Mouse (Mus musculus): ENCODE data around the gene Map3k5.

The Map3k5 gene

GRCm38 (mm10) chr10:20104271-20104931 is 170.1 kb downstream of the Map3k5 start:
- DNase-seq (ENCODE audit: low read depth in 1 of 2, low spot score in 2 of 2): peak; percentile 57 to 82

DNA sequence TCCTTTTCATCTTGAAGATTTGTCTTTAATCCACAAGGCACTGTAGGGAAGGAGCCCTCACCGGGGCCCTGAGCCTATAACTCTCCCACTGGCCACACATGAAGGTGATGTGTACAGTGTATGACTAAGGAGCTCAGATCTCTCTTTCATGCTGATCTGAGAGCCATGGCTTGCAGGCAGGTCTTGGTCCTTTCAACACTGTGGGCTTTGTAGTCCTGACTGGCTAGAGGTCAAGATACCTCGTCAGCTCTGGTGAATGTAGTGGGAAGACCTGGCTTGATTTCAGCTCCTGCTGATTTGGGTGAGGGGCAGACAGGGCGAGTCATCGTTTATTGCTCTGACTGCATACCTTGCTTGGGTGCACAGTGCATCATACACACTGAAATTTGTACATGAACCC is 171.3 kb downstream of the Map3k5 start:
- DNase-seq (ENCODE audit: low read depth in 1 of 2, low spot score in 2 of 2): no peak

DNA sequence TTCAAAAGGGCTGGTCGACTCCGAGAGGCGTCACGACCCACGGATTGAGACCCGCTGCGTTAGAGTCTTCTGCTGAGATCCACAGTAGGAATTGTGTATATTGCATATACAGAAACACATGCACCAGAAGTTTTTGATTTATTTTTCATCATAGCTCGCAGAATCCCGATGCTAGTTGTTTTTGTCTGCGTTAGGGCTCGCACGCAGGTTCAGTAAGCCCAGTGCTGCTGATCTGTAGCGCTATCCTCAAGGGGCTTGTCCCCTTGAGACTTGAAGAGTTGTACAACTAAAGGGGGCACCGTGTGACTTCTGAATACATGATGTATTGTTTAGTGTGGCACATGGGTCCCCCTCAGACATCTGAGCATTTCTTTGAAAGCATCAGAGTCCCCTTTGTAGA is 172.8 kb downstream of the Map3k5 start:
- DNase-seq (ENCODE audit: low read depth in 1 of 2, low spot score in 2 of 2): no peak

DNA sequence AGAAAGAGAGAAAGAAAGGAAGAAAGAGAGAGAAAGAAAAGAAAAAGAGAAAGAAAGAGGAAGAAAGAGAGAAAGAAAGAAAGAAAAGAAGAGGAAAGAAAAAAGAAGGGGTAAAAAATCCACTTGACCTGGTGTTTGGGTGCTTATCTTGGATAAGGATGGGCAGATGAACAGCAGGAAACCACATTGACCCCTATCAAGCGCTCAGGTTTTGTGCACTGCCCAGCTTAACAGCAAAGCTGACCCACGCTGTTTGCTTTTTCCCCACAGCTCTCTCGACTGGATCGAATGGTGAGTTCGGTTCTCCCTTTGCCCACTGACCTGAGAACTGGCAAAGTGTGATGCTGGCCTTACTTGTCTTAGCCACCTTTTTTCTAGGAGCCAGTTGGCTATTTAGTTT is 177.2 kb downstream of the Map3k5 start:
- DNase-seq (ENCODE audit: low read depth in 1 of 2, low spot score in 2 of 2): no peak

DNA sequence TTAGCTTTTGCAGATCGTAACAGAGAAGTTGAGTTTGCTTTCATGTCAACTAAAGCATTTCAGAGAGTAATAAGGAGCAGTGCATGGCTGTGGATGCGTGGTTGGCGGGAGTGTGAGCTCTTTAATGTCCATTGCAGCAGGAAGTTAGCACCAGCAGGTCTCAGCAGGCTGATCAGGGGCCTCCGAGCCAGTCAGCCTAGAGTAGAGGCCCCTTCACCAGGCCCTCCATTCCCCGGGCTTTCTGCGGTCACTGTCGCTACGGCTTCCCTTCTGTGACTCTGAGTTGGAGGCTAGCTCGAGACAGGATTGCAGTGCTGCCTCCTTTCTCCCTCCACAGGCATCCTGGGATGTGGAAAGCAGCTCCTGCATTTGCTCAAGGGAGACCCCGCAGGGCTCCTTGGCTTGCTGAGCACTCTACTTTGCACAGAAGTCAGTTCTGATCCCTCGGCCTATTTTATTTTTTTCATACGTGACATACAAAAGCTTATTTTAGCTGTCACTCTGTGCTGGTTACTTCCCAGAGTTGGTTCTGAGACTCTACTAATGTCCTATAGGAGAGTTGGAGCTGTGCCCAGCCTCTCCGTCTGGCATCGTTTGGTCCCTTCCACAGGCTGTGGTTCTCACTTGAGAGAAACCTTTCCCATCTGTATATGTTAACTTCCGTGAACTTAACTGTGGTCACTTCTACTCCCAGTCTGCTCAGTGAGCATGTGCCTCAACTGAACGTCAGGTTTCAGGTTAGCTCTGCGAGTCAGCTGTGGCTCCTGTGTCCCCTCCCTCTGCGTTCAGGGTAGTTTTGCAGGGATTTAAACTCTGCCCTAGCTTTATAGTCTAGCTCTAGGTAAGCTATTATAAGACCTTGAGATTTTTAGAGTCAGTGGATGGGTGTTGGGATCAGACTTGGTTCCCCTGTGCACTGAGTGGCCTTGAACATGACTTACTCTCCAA is 178.0 kb downstream of the Map3k5 start:
- no peak for DNase-seq (ENCODE audit: low read depth in 1 of 2, low spot score in 2 of 2)

- DNase-seq (ENCODE audit: low read depth in 1 of 2, low spot score in 2 of 2): no peak
Observed at GRCm38 (mm10) chr10:20119504-20120425, 185.5 kb downstream of the Map3k5 start.

DNA sequence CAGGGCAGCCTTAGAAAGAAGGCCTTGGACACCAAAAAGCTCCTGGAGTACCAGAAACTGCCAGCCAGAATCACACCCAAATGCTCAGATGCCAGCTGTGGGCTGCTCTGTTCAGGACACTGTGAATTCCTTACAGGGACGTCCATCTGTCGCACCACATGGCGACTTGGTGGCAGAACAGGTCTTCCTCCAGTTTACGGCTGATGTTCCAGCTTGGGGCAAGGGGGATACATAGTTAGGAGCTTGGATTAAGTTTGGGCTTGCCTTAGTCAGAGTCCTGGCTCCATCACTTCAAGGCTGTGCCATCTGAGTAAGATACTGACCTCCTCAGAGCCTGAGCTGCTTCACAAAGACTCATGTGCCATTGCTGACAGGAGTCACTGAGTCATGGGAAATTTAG is 187.7 kb downstream of the Map3k5 start:
- no peak for DNase-seq (ENCODE audit: low read depth in 1 of 2, low spot score in 2 of 2)

- peak; percentile 31 to 34 for DNase-seq (ENCODE audit: low read depth in 1 of 2, low spot score in 2 of 2)
Observed at GRCm38 (mm10) chr10:20123401-20123800, 189.1 kb downstream of the Map3k5 start.

GRCm38 (mm10) chr10:20124576-20124975 is 190.3 kb downstream of the Map3k5 start:
- DNase-seq (ENCODE audit: low read depth in 1 of 2, low spot score in 2 of 2): no peak

DNA sequence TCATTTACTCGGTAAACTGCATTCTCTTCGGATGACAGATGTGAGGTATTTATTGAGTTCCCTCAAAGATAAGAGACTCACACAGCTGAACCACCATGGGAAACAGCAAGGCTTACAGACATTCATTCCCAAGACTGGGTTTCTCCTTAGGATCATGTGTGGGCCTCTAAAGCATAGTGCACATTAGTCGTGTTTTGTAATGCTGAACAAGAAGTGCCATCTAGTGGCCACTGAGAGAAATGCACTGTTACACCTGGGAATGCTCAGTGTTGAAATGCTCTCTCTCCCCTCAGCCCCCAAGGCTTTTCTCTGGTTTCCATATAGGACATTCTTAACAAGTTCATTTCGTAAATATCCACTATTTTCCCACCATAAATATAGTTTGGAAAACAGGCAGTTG is 191.0 kb downstream of the Map3k5 start:
- no peak for DNase-seq (ENCODE audit: low read depth in 1 of 2, low spot score in 2 of 2)

GRCm38 (mm10) chr10:20132933-20133652 is 198.8 kb downstream of the Map3k5 start:
- no peak for DNase-seq (ENCODE audit: low read depth in 1 of 2, low spot score in 2 of 2)

DNA sequence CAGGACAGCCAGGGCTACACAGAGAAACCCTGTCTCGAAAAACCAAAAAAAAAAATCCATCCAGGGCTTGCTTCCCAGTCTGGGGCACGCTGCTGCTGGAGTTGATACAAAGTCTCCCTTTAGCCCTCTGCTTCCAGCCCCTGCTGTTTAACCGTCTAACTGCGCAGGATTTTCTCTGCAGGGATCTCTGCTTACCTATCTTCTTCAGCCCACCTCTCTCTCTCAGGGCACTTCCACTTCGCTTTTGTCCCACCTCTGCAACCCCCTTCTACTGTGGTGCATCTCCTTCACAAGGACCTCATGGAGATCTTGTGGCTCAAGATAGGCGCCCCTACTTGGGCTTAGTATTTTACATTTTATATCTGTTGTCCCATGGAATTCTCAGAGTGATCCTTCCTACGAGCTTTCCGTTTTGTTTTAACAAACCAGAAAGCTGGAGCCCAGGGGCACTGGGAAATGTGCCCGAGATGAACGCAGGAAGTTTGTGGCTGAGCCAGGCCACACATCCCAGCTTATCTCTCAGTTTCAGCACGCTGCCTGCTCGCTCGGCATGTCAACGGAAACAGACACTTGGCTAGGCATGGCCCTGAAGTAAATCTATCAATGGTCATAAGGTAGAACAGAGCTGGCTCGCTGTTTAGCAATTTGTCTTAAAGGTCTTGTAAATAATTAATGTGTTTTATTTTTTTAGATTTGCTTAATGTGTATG is 201.2 kb downstream of the Map3k5 start:
- no peak for DNase-seq (ENCODE audit: low read depth in 1 of 2, low spot score in 2 of 2)

DNA sequence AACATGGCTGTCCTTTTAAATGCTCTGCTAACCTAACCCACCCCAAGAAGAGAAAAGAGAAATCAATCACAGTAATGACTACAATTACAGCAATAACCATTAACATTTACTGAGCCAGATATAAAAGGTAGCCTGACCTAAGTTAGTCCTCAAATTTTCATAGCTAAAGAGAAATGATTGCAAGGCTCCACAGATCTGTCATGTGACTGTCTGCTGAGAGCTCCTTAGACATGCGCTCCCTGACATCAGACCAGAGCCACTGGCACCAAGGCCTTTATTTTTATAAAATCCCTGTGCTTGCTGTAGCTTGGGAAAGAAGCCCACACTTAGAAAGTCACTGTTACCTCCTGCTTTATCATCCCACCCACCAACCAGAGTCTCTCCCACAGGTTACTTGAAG is 202.2 kb downstream of the Map3k5 start:
- DNase-seq (ENCODE audit: low read depth in 1 of 2, low spot score in 2 of 2): no peak

GRCm38 (mm10) chr10:20141376-20141775 is 207.1 kb downstream of the Map3k5 start:
- no peak for DNase-seq (ENCODE audit: low read depth in 1 of 2, low spot score in 2 of 2)

DNA sequence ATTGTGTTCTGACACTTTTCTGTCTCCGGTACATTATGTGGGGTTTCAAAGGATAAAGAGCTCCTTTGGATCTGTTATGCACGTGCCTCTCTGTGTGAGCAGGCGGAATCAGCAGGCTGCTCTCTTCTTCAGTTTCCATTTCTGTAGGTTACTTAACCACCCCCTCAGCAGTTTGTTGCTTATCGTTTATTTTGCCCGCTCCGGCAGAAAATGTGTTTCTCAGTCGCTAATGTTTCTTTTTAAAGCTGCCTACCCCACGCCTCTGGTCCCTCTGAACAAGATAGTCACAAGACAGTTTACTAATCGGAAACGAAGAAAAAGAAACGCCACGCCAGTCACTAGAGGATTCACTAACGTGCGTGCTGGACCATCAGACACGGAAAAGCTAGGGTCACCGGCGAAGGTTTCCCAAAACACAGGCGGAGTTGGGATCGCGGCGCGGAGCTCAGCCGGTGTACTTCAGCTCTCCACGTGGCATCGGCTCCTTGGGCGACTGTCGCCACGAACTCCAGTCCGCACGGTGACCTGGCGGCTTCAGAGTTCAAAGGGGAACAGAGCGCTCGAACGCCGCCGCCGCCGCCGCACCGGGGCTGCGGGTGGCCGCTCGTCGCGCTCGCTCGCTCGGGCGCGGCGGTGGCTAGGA is 214.0 kb downstream of the Map3k5 start, which contains the start of gene Map7:
Map7 (plus strand) TSS at position 342 of the 643 bp plus-strand sequence.
- no peak for DNase-seq (ENCODE audit: low read depth in 1 of 2, low spot score in 2 of 2)

DNA sequence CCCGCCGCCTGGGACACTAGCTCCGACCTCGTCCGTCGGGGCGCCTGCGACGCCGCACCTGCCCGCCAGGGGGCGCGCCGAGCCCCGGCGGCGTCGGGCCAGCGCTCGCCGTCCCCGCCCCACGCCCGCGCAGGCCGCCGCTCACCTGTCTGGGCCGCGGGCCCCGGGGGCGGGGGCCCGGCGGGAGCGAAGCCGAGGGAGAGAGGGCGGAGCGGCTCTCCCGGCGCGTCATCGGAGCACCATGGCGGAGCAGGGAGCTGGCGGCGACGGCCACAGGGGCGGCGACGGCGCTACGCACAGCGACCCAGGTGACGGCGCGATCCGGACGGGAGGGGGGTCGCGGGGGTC is 214.5 kb downstream of the Map3k5 start:
- DNase-seq (ENCODE audit: low read depth in 1 of 2, low spot score in 2 of 2): no peak

- DNase-seq (ENCODE audit: low read depth in 1 of 2, low spot score in 2 of 2): peak in 1 of 2 experiments; percentile 20
Observed at GRCm38 (mm10) chr10:20149121-20149834, 215.0 kb downstream of the Map3k5 start.

- DNase-seq (ENCODE audit: low read depth in 1 of 2, low spot score in 2 of 2): no peak
Observed at GRCm38 (mm10) chr10:20149835-20150355, 215.6 kb downstream of the Map3k5 start.

- DNase-seq (ENCODE audit: low read depth in 1 of 2, low spot score in 2 of 2): no peak
Observed at GRCm38 (mm10) chr10:20152131-20152530, 217.9 kb downstream of the Map3k5 start.

Data from monocyte, adult 2 months (primary cell).